Mouse (Mus musculus): ENCODE data around the gene Vmn2r101.

- TF ChIP-seq CTCF (IDR thresholded peaks at IDR 0.05) (no peak), EP300 (IDR thresholded peaks at IDR 0.05) (no peak)
Measured at GRCm38 (mm10) chr17:19660028-19660427, 83.0 kb downstream of the Vmn2r101 start, which contains the start of gene Vmn2r102.
